Mouse (Mus musculus) lung, embryonic 16.5 days (tissue): ENCODE measurements around the gene Gm11273. TPM values are rescaled to one million over a fixed set of nuclear protein-coding genes. Genes with fewer than 3 reads are reported as not detected.
"Not testable (repeated sequence)": the region's sequence is repeated elsewhere in the genome, so short reads cannot be mapped to it uniquely, and the experiment has no call there.

Experiments used
- ATAC-seq: fragments of 200-750 bp; cut with Nextera tagmentation; 2 replicates; pipeline ENCODE4 v1.8.0; 2017; ENCODE audit warnings: low read depth, mild to moderate bottlenecking, moderate library complexity
- H3K27ac ChIP-seq: fragments of 300-500 bp; sonication (generic); 2 replicates; pipeline ENCODE4 v1.5.1; 2014; ENCODE audit warnings: mild to moderate bottlenecking, control low read depth, low read length
- H3K27me3 ChIP-seq: fragments of 300-500 bp; sonication (generic); 2 replicates; pipeline ENCODE4 v1.6.1; 2014; ENCODE audit warnings: low read depth, low read length, mixed read lengths; ENCODE audit not compliant: control insufficient read depth, insufficient read depth
- H3K36me3 ChIP-seq: fragments of 300-500 bp; sonication (generic); 2 replicates; pipeline ENCODE4 v1.6.1; 2014; ENCODE audit warnings: low read length; ENCODE audit not compliant: control insufficient read depth, insufficient read depth
- H3K4me1 ChIP-seq: fragments of 300-500 bp; sonication (generic); replicated peaks from 2 replicates; pipeline ENCODE4 v1.6.1; 2014; ENCODE audit warnings: low read length, mixed read lengths; ENCODE audit not compliant: control insufficient read depth, insufficient read depth
- H3K4me2 ChIP-seq: fragments of 300-500 bp; sonication (generic); 2 replicates; pipeline ENCODE4 v1.6.1; 2014; ENCODE audit warnings: low read depth, low read length, control low read depth
- H3K4me3 ChIP-seq: fragments of 300-500 bp; sonication (generic); 2 replicates; pipeline ENCODE4 v1.5.1; 2014; ENCODE audit warnings: mild to moderate bottlenecking, low read length, control low read depth
- H3K9ac ChIP-seq: fragments of 300-500 bp; sonication (generic); 2 replicates; pipeline ENCODE4 v1.6.1; 2014; ENCODE audit warnings: low read length, control low read depth
- H3K9me3 ChIP-seq: fragments of 300-500 bp; sonication (generic); 2 replicates; pipeline ENCODE4 v1.6.1; 2016; ENCODE audit warnings: low read length; ENCODE audit not compliant: control insufficient read depth
- WGBS: fragments of 180-500 bp; shearing (Covaris S2); extraction: QIAGEN DNeasy Blood & Tissue Kit; methylation state at CpG from one replicate; pipeline ENCODE4 v1.1.7; 2014; 5-methylcytosine and 5-hydroxymethylcytosine counted together
- polyA plus RNA-seq: library from polyadenylated mRNA; unstranded; fragments of >200 nt; fragmentation: Nextera tagmentation; extraction: Ambion mirVana; gene quantifications from 2 replicates; pipeline ENCODE4 v1.2.1, GENCODE M21; 2015

The Gm11273 gene
- polyA plus RNA-seq, 1 experiment from 2014 or later: 5.8 TPM

GRCm38 (mm10) chr13:21492847-21493246 is 8.4 kb downstream of the Gm11273 start:
- H3K4me1 ChIP-seq: no peaks in the 10 kb centered on the region
- 90% methylated on average over 5 of the region's 5 CpGs for WGBS
- H3K27me3 ChIP-seq: no peaks in the 10 kb centered on the region
- H3K9me3 ChIP-seq: no peaks in the 10 kb centered on the region
- H3K4me3 ChIP-seq: no peak overlapping the region
- no peaks in the 10 kb centered on the region for H3K36me3 ChIP-seq
- no peak overlapping the region for H3K27ac ChIP-seq
- no peak overlapping the region for H3K9ac ChIP-seq
- no peak for ATAC-seq
- H3K4me2 ChIP-seq: no peak overlapping the region

- H3K4me2 ChIP-seq: no peak overlapping the region
- H3K4me3 ChIP-seq: no peak overlapping the region
- ATAC-seq: no peak
- peaks cover 3% of the 10 kb centered on the region; the same call in 1 of the 2 replicates for H3K36me3 ChIP-seq
- H3K27me3 ChIP-seq: no peaks in the 10 kb centered on the region
- no peak overlapping the region for H3K9ac ChIP-seq
- WGBS: 97% methylated on average over 1 of the region's 1 CpGs
- no peaks in the 10 kb centered on the region for H3K4me1 ChIP-seq
- H3K9me3 ChIP-seq: no peaks in the 10 kb centered on the region; the same call in 1 of the 2 replicates
- no peak overlapping the region for H3K27ac ChIP-seq
These were observed 14.3 kb downstream of the Gm11273 start for GRCm38 (mm10) chr13:21486881-21487280.

- H3K4me1 ChIP-seq, H3K36me3 ChIP-seq, H3K27me3 ChIP-seq, H3K9me3 ChIP-seq: not testable (repeated sequence)
- peak within 1 kb of the TSS; percentile 72 for H3K9ac ChIP-seq
- H3K4me2 ChIP-seq: peak within 1 kb of the TSS; percentile 82
- WGBS: 2% methylated on average over 29 of the region's 31 CpGs
- ATAC-seq: peak; percentile 93
- peak within 1 kb of the TSS; percentile 67 for H3K4me3 ChIP-seq
- peak within 1 kb of the TSS; percentile 88 for H3K27ac ChIP-seq
These were observed 22.2 kb downstream of the Gm11273 start, which contains the start of the genes Zkscan4 and Gm10065 for GRCm38 (mm10) chr13:21478759-21479670. Gene Zkscan4, plus strand, starts transcription at chr13:21478907. Gene Gm10065, minus strand, starts transcription at chr13:21479441.

- Histone ChIP-seq H3K4me3 (no peak overlapping the region), H3K36me3 (no peaks in the 10 kb centered on the region), H3K27me3 (peaks cover 3% of the 10 kb centered on the region; the same call in 1 of the 2 replicates), H3K4me2 (no peak overlapping the region), H3K9me3 (peaks cover 1% of the 10 kb centered on the region; the same call in 1 of the 2 replicates), H3K27ac (no peak overlapping the region), H3K4me1 (no peaks in the 10 kb centered on the region), H3K9ac (no peak overlapping the region)
- no peak for ATAC-seq
- WGBS: 39% methylated on average over 4 of the region's 4 CpGs
These were observed 28.8 kb downstream of the Gm11273 start for GRCm38 (mm10) chr13:21472427-21472826.

- Histone ChIP-seq H3K9ac (no peak overlapping the region), H3K4me3 (peak overlapping the region; percentile 2), H3K9me3 (peaks cover 4% of the 10 kb centered on the region; the same call in 1 of the 2 replicates), H3K36me3 (no peaks in the 10 kb centered on the region), H3K27me3 (peaks cover 3% of the 10 kb centered on the region; the same call in 1 of the 2 replicates), H3K4me1 (no peaks in the 10 kb centered on the region), H3K27ac (no peak overlapping the region), H3K4me2 (peak overlapping the region; percentile 97)
- WGBS: 22% methylated on average over 9 of the region's 9 CpGs
- ATAC-seq: peak; percentile 36; the same call in 1 of the 2 replicates
These were observed 32.1 kb downstream of the Gm11273 start for GRCm38 (mm10) chr13:21469097-21469496.

- H3K4me3 ChIP-seq: peak within 1 kb of the TSS; percentile 67
- peak within 1 kb of the TSS; percentile 70 for H3K27ac ChIP-seq
- H3K36me3 ChIP-seq: no peaks in the 10 kb centered on the region
- H3K4me2 ChIP-seq: peak within 1 kb of the TSS; percentile 97
- under 1% methylated on average over 49 of the region's 54 CpGs for WGBS
- H3K9me3 ChIP-seq: peaks cover 4% of the 10 kb centered on the region; the same call in 1 of the 2 replicates
- peak; percentile 99 for ATAC-seq
- H3K4me1 ChIP-seq: no peaks in the 10 kb centered on the region
- peaks cover 3% of the 10 kb centered on the region; the same call in 1 of the 2 replicates for H3K27me3 ChIP-seq
- peak within 1 kb of the TSS; percentile 82 for H3K9ac ChIP-seq
These were observed 32.9 kb downstream of the Gm11273 start, which contains the start of gene Nkapl for GRCm38 (mm10) chr13:21468061-21469019. Gene Nkapl, minus strand, starts transcription at chr13:21468509.

GRCm38 (mm10) chr13:21467336-21467735 is 33.9 kb downstream of the Gm11273 start:
- H3K9me3 ChIP-seq: peaks cover 4% of the 10 kb centered on the region; the same call in 1 of the 2 replicates
- no peaks in the 10 kb centered on the region for H3K4me1 ChIP-seq
- H3K9ac ChIP-seq: no peak overlapping the region
- no peak overlapping the region for H3K4me3 ChIP-seq
- 88% methylated on average over 10 of the region's 10 CpGs for WGBS
- no peak for ATAC-seq
- no peak overlapping the region for H3K27ac ChIP-seq
- H3K4me2 ChIP-seq: no peak overlapping the region
- no peaks in the 10 kb centered on the region for H3K36me3 ChIP-seq
- peaks cover 3% of the 10 kb centered on the region; the same call in 1 of the 2 replicates for H3K27me3 ChIP-seq

- not testable (repeated sequence) for H3K4me3 ChIP-seq, H3K4me1 ChIP-seq, H3K27ac ChIP-seq, H3K9me3 ChIP-seq, H3K36me3 ChIP-seq, ATAC-seq, H3K4me2 ChIP-seq, H3K9ac ChIP-seq, H3K27me3 ChIP-seq
- 49% methylated on average over 9 of the region's 9 CpGs for WGBS
These were observed 38.7 kb downstream of the Gm11273 start for GRCm38 (mm10) chr13:21462516-21462915.
